Mouse (Mus musculus) hindbrain, postnatal 0 days (tissue): ENCODE data around the gene Itga8. TPM values are rescaled to one million over a fixed set of nuclear protein-coding genes. Genes with fewer than 3 reads are reported as not detected.

Experiments
- ATAC-seq: fragments of 200-750 bp; cut with Nextera tagmentation; 2 replicates; pipeline ENCODE4 v1.8.0; 2017; ENCODE audit warnings: mild to moderate bottlenecking, moderate TSS enrichment, moderate library complexity
- DNase-seq: peaks from one replicate; pipeline ENCODE4 v3.0.0-alpha.2; 2015; ENCODE audit warnings: low spot score
- H3K27ac ChIP-seq: fragments of 300-500 bp; sonication (generic); 2 replicates; pipeline ENCODE4 v1.5.1; 2014; ENCODE audit warnings: mild to moderate bottlenecking
- H3K27me3 ChIP-seq: fragments of 300-500 bp; sonication (generic); 2 replicates; pipeline ENCODE4 v1.6.1; 2014; ENCODE audit warnings: low read length, mixed read lengths; ENCODE audit not compliant: insufficient read depth
- H3K36me3 ChIP-seq: fragments of 300-500 bp; sonication (generic); 2 replicates; pipeline ENCODE4 v1.6.1; 2014; ENCODE audit warnings: low read length, mixed read lengths; ENCODE audit not compliant: insufficient read depth
- H3K4me1 ChIP-seq: fragments of 300-500 bp; sonication (generic); 2 replicates; pipeline ENCODE4 v1.6.1; 2014; ENCODE audit warnings: antibody characterized with exemption, low read length, mixed read lengths; ENCODE audit not compliant: insufficient read depth
- H3K4me2 ChIP-seq: fragments of 300-500 bp; sonication (generic); 2 replicates; pipeline ENCODE4 v1.6.1; 2014; ENCODE audit warnings: low read depth, mild to moderate bottlenecking, low read length, moderate library complexity, mixed read lengths
- H3K4me3 ChIP-seq: fragments of 300-500 bp; sonication (generic); 2 replicates; pipeline ENCODE4 v1.5.1; 2014; ENCODE audit warnings: low read length
- H3K9ac ChIP-seq: fragments of 300-500 bp; sonication (generic); replicated peaks from 2 replicates; pipeline ENCODE4 v1.6.1; 2014; ENCODE audit warnings: mild to moderate bottlenecking, low read length, moderate library complexity, mixed read lengths
- H3K9me3 ChIP-seq: fragments of 300-500 bp; sonication (generic); 2 replicates; pipeline ENCODE4 v1.6.1; 2016; ENCODE audit warnings: low read length, mixed read lengths
- CTCF ChIP-seq: IDR thresholded peaks from 2 replicates; pipeline ENCODE4 v1.5.1; 2016; ENCODE audit warnings: antibody characterized with exemption, control low read depth, low read depth
- WGBS: fragments of 180-500 bp; shearing (Covaris S2); extraction: QIAGEN DNeasy Blood & Tissue Kit; methylation state at CpG from one replicate; pipeline ENCODE4 v1.1.7; 2014; 5-methylcytosine and 5-hydroxymethylcytosine counted together
- polyA plus RNA-seq: library from polyadenylated mRNA; unstranded; fragments of >200 nt; fragmentation: Nextera tagmentation; extraction: Ambion mirVana; gene quantifications from 2 replicates; pipeline ENCODE4 v1.2.1, GENCODE M21; 2015
- total RNA-seq: library from RNA; depleted of rRNA; stranded (reverse); fragments of >200 nt; gene quantifications from 2 replicates; pipeline ENCODE4 v1.2.3, GENCODE M21; 2014

Gene Itga8
- total and polyA plus RNA-seq, 2 experiments from 2014 or later: 2.9 to 3.6 TPM

DNA sequence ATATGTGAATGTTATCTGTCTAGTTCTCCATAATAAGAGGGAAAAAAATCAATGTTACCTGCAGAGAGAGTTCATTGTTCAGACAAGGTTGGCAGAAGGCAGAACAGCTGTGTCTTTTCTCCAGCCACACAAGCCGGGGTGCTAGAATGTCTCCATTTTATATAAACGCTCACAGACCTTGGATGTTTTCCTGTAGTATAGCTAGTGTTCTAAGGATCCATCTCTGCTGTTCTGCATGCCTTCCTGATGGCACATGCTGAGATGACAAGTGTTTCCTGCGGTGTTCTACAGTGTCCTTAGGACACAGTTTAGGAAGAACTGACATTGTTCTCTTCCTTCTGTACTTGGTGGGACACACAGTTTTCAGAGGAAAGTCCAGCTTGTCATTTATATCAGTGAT, 192.4 kb downstream of the Itga8 start:
- no peak overlapping the region for H3K4me2 ChIP-seq
- WGBS: 68% methylated on average over 3 of the region's 3 CpGs
- DNase-seq (no peak), ATAC-seq (no peak)
- H3K9ac ChIP-seq: no peak overlapping the region
- no peaks in the 10 kb centered on the region for H3K36me3 ChIP-seq
- TF ChIP-seq CTCF: no peak
- H3K27me3 ChIP-seq: no peaks in the 10 kb centered on the region
- no peak overlapping the region for H3K4me3 ChIP-seq
- no peaks in the 10 kb centered on the region for H3K9me3 ChIP-seq
- no peak overlapping the region for H3K27ac ChIP-seq
- no peaks in the 10 kb centered on the region for H3K4me1 ChIP-seq

DNA sequence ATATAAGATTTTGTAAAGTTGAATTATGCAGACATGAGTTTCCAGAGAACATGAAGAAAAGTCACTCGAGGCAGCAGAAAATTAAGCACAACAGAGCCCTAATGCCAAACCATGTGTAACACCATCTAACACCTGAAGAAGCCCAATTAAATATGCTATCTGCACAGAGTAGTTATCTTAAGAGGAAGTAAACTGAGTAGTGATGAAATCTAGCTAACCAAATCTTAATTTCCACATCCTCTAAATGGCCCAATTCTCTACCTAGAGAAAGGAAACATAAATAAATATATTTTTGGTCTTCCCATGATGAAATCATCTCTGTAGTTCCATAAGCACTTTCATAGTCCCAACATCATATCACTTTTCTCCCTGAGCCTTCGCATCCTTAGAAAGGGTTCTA, 193.4 kb downstream of the Itga8 start:
- Histone ChIP-seq H3K4me3 (no peak overlapping the region), H3K4me1 (no peaks in the 10 kb centered on the region), H3K27ac (no peak overlapping the region), H3K9me3 (no peaks in the 10 kb centered on the region), H3K36me3 (no peaks in the 10 kb centered on the region), H3K9ac (no peak overlapping the region), H3K4me2 (no peak overlapping the region), H3K27me3 (no peaks in the 10 kb centered on the region)
- WGBS: 96% methylated on average over 2 of the region's 2 CpGs
- no peak for DNase-seq
- TF ChIP-seq CTCF: no peak
- no peak for ATAC-seq

DNA sequence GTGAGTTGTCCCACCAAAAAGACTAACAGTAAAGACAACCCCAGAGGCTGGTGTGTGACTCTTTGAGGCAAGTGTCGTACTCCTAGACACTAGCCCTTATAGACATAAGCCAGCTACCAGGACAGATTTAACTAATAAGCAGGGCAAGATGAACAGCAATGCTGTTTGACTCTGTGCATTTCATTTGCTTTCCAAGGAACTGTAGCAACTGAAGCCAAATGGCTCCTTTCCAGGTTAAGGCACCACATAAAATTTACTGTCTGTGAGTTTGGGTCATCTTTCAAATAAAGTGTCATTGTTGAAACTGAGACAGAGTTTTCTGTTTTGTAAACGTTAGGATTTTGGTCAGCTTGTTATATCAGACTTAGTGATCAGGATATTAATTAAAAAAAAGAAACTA, 194.5 kb downstream of the Itga8 start:
- TF ChIP-seq CTCF: no peak

DNA sequence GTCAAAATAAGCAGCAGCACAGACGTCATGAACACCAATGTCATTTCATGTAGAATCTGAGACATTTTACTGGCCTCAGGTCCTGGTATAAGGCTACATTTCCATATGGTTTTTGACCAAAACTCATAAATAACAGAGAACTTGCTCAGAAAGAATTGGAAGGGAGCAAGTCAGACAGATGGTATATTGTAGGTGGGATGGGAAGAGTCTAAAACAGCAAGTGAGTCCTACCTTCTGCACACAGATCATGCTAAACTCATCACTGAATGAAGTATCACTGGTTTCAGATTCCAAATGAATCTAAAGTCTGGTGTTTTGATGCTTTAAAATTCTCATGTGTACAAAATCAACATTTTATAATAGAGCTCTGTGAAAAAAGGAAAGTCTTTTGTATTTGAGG, 198.5 kb downstream of the Itga8 start:
- Histone ChIP-seq H3K27ac (no peak overlapping the region), H3K4me2 (no peak overlapping the region), H3K9me3 (no peaks in the 10 kb centered on the region), H3K36me3 (no peaks in the 10 kb centered on the region), H3K27me3 (no peaks in the 10 kb centered on the region), H3K9ac (no peak overlapping the region), H3K4me1 (no peaks in the 10 kb centered on the region), H3K4me3 (no peak overlapping the region)
- 83% methylated on average over 1 of the region's 1 CpGs for WGBS
- DNase-seq (no peak), ATAC-seq (no peak)
- no peak for TF ChIP-seq CTCF

More for the DNA sequence above, 194.5 kb downstream of the Itga8 start:
- ATAC-seq: no peak
- H3K4me3 ChIP-seq: no peak overlapping the region
- H3K27me3 ChIP-seq: no peaks in the 10 kb centered on the region
- WGBS: 61% methylated on average over 2 of the region's 2 CpGs
- H3K36me3 ChIP-seq: no peaks in the 10 kb centered on the region
- no peaks in the 10 kb centered on the region for H3K4me1 ChIP-seq
- H3K4me2 ChIP-seq: no peak overlapping the region
- no peak overlapping the region for H3K9ac ChIP-seq
- DNase-seq: peak; percentile 4
- no peak overlapping the region for H3K27ac ChIP-seq
- no peaks in the 10 kb centered on the region for H3K9me3 ChIP-seq

DNA sequence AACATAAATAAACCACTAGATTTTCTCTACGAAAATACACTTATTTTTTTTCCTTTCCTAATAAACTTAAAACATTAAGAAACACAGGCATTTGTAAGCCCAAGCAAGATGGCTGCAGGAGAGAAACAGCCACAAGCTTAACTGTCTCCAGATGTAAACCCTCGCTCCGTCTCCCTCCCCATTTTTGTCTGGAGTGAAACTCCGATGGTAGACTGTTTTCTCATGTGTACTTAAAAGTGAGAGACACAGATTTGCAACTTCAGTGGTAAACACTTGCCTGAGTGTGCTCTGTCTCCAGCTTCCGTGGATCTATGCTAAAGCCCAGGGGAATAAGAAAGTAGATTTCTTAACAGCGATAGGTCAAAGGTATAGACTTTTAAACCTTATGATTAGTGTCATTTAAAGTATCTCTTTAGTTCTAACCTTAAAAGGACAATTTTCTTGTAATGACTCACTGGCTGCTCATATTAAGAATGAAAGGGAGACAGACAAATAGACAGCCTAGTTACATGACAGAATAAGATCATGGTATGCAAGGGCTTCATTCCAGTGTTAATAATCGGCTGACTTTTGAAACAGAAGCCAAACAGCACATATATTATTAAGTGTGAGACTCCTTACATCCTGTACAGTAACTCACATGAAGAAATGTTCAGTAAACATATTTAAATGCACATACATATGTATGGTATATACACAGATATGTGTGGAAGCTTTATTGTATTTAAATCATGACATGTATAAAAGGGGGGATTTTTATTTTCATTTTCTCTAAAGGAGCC, 209.3 kb downstream of the Itga8 start:
- Histone ChIP-seq H3K4me1 (no peaks in the 10 kb centered on the region), H3K27me3 (no peaks in the 10 kb centered on the region), H3K4me2 (no peak overlapping the region), H3K9me3 (no peaks in the 10 kb centered on the region), H3K36me3 (no peaks in the 10 kb centered on the region), H3K27ac (no peak overlapping the region), H3K4me3 (no peak overlapping the region), H3K9ac (no peak overlapping the region)
- TF ChIP-seq CTCF: no peak
- DNase-seq (no peak), ATAC-seq (no peak)
- 83% methylated on average over 7 of the region's 7 CpGs for WGBS

DNA sequence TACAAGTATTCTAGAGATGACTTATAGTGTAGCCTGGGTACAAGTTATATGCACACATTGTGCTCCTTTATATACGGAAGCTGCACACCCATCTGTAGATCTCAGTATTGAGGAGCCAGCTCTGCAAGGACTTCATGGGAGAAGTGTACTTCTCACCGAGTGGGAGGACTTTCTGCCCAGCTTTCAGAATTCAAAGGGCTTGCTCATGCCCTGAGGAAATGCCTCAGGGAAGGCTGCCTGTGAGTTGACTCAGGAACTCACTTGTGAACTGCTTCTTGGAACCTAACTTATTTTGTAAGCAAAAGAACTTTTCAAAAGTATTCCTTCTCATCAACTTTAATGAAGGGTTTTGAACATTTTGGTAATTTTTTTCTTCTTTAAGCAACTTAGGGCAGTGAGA, 210.7 kb downstream of the Itga8 start:
- DNase-seq (no peak), ATAC-seq (no peak)
- H3K9me3 ChIP-seq: no peaks in the 10 kb centered on the region
- no peak overlapping the region for H3K4me2 ChIP-seq
- H3K27me3 ChIP-seq: no peaks in the 10 kb centered on the region
- 81% methylated on average over 2 of the region's 2 CpGs for WGBS
- TF ChIP-seq CTCF: no peak
- H3K27ac ChIP-seq: no peak overlapping the region
- no peaks in the 10 kb centered on the region for H3K36me3 ChIP-seq
- H3K4me1 ChIP-seq: no peaks in the 10 kb centered on the region
- no peak overlapping the region for H3K9ac ChIP-seq
- H3K4me3 ChIP-seq: no peak overlapping the region

DNA sequence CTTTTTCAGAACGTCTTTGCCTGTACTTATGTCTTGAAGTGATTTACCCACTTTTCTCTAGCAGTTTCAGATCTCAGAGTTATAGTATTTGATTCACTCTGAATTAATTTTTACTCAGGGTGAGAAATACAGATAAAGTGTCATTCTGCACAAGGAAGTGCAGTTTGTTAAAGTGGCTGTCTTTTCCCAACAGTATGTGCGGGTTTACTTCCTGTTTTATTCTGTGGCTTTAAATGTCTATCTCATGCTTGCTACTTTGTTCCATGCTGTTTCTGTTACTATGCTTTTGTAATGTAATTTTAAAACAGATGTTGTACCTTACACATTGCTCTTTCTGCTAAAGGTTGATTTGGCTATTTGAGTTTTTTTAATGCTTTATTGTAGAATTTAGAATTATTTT, 216.2 kb downstream of the Itga8 start:
- 92% methylated on average over 2 of the region's 2 CpGs for WGBS
- Histone ChIP-seq H3K36me3 (no peaks in the 10 kb centered on the region), H3K27me3 (no peaks in the 10 kb centered on the region), H3K4me3 (no peak overlapping the region), H3K27ac (no peak overlapping the region), H3K4me2 (no peak overlapping the region), H3K4me1 (no peaks in the 10 kb centered on the region), H3K9ac (no peak overlapping the region), H3K9me3 (no peaks in the 10 kb centered on the region)
- DNase-seq (no peak), ATAC-seq (no peak)
- no peak for TF ChIP-seq CTCF
